Mouse (Mus musculus) forebrain, embryonic 10.5 days (tissue): ENCODE data around the gene Tomm7. TPM values are rescaled to one million over a fixed set of nuclear protein-coding genes. Genes with fewer than 3 reads are reported as not detected.
A peak's percentile ranks its signal among the peaks of the same experiment; 100 is the strongest.
"Not testable (repeated sequence)": the region's sequence is repeated elsewhere in the genome, so short reads cannot be mapped to it uniquely, and the experiment has no call there.

Source experiments
- DNase-seq: peaks from one replicate; pipeline ENCODE4 v3.0.0-alpha.2; 2017; ENCODE audit warnings: low spot score; ENCODE audit errors: extremely low spot score
- H3K27ac ChIP-seq: fragments of 300-500 bp; sonication (generic); 2 replicates; pipeline ENCODE4 v1.5.1; 2016; ENCODE audit warnings: mild to moderate bottlenecking
- H3K27me3 ChIP-seq: fragments of 300-500 bp; sonication (generic); 2 replicates; pipeline ENCODE4 v1.6.1; 2016; ENCODE audit warnings: mild to moderate bottlenecking; ENCODE audit not compliant: poor library complexity, severe bottlenecking
- H3K36me3 ChIP-seq: fragments of 300-500 bp; sonication (generic); replicated peaks from 2 replicates; pipeline ENCODE4 v1.6.1; 2016; ENCODE audit warnings: mild to moderate bottlenecking, moderate library complexity
- H3K4me1 ChIP-seq: fragments of 300-500 bp; sonication (generic); 2 replicates; pipeline ENCODE4 v1.6.1; 2016
- H3K4me3 ChIP-seq: fragments of 300-500 bp; sonication (generic); 2 replicates; pipeline ENCODE4 v1.5.1; 2016; ENCODE audit warnings: mild to moderate bottlenecking, moderate library complexity
- H3K9me3 ChIP-seq: fragments of 300-500 bp; sonication (generic); 2 replicates; pipeline ENCODE4 v1.6.1; 2016; ENCODE audit warnings: mild to moderate bottlenecking, moderate library complexity
- WGBS: fragments of 180-500 bp; shearing (Covaris S2); methylation state at CpG from one replicate; pipeline ENCODE4 v1.1.7; 2016; 5-methylcytosine and 5-hydroxymethylcytosine counted together
- polyA plus RNA-seq: library from polyadenylated mRNA; unstranded; fragments of >200 nt; fragmentation: Nextera tagmentation; extraction: Ambion mirVana; gene quantifications from 2 replicates; pipeline ENCODE4 v1.2.1, GENCODE M21; 2016

Gene Tomm7
- polyA plus RNA-seq, 1 experiment from 2014 or later = 143 TPM

DNA sequence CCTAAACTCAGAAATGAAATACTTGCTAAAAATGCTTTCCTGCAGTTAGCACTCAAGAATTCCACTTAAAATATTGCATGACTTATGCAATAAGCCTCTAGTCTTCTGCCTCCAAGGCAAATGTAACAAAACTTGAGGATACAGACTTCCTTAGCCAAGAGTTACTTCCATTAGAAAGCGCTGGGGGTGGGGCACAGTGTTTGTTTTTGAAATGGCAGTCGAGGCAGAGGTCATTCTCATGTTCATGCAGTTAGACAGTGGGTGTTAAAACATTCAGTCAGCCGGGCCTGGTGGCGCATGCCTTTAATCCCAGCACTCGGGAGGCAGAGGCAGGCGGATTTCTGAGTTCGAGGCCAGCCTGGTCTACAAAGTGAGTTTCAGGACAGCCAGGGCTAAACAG is 5.8 kb downstream of the Tomm7 start:
- no peaks in the 10 kb centered on the region for H3K9me3 ChIP-seq
- peaks cover 50% of the 10 kb centered on the region for H3K36me3 ChIP-seq
- WGBS = 92% methylated on average over 7 of the region's 7 CpGs
- H3K27ac ChIP-seq = no peak overlapping the region
- no peak for DNase-seq
- H3K27me3 ChIP-seq = no peaks in the 10 kb centered on the region
- H3K4me3 ChIP-seq = no peak overlapping the region
- peaks cover 11% of the 10 kb centered on the region for H3K4me1 ChIP-seq

DNA sequence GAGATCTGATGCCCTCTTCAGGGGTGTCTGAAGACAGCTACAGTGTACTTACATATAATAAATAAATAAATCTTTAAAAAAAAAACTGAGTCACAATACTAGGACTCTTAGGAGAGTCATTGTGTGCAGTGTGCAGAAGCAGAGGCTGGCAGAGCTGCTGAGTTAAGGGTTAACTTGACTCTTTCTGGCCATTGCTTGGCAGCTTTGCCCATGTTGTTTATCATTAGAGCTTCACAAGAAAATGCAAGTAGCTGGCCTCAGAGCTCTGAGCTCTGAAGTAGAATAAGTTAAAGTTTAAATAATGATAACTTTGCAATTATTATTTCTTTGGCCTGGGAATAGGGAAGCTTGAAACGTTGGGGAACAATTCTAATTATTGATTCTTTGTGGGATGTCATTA is 8.3 kb downstream of the Tomm7 start:
- not testable (repeated sequence) for H3K9me3 ChIP-seq, H3K4me3 ChIP-seq, DNase-seq, H3K4me1 ChIP-seq, H3K27ac ChIP-seq
- 81% methylated on average over 1 of the region's 1 CpGs for WGBS
- H3K36me3 ChIP-seq = peaks cover 33% of the 10 kb centered on the region
- peaks cover 21% of the 10 kb centered on the region for H3K27me3 ChIP-seq

- Histone ChIP-seq H3K4me1 (peaks cover 3% of the 10 kb centered on the region), H3K27ac (no peak overlapping the region), H3K9me3 (no peaks in the 10 kb centered on the region; the same call in 1 of the 2 replicates), H3K4me3 (peak overlapping the region; percentile 24; the same call in 1 of the 2 replicates), H3K36me3 (no peaks in the 10 kb centered on the region), H3K27me3 (peaks cover 38% of the 10 kb centered on the region)
- no peak for DNase-seq
- WGBS = 52% methylated on average over 58 of the region's 58 CpGs
Measured at GRCm38 (mm10) chr5:23830897-23831752, 12.8 kb downstream of the Tomm7 start.

DNA sequence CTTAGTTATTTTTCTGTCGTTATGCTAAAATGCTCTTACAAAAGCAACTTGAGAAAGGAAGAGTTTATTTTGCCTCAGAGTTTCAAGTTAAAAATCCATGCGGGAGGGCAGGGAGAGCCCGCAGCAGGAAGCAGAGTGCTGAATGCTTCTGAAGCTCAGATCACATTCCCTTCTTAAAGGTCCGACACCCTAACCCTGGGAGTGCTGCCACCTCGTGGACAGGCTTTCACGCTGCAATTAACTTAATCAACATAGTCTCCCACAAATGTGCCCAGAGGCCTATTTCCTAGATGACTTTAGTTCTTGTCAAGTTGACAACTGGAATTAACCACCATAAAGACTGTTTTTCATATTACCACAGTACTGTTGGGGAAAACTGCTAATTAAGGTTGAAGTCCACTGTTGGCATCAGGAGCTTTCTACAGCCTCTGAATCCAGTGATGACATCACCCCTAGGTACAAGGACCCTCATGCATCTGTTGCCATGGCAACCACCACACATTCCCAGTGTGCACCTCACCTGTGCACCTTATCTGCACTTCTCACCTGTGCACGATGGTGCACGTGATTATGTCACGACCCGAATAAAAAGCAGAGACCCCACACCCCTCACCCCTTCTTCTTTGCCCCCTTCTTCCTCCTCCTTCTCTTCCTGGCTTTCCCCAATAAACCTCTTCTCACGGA is 17.5 kb downstream of the Tomm7 start:
- H3K27me3 ChIP-seq = peaks cover 25% of the 10 kb centered on the region
- 40% methylated on average over 11 of the region's 11 CpGs for WGBS

GRCm38 (mm10) chr5:23824171-23824733 is 19.7 kb downstream of the Tomm7 start:
- Histone ChIP-seq H3K27ac (no peak overlapping the region), H3K4me3 (no peak overlapping the region), H3K4me1 (peaks cover 4% of the 10 kb centered on the region; the same call in 1 of the 2 replicates), H3K36me3 (peaks cover 12% of the 10 kb centered on the region), H3K27me3 (peaks cover 3% of the 10 kb centered on the region; the same call in 1 of the 2 replicates), H3K9me3 (no peaks in the 10 kb centered on the region)
- 83% methylated on average over 8 of the region's 8 CpGs for WGBS
- DNase-seq = no peak

More for the DNA sequence above, 17.5 kb downstream of the Tomm7 start:
- no peaks in the 10 kb centered on the region for H3K36me3 ChIP-seq
- H3K9me3 ChIP-seq = no peaks in the 10 kb centered on the region; the same call in 1 of the 2 replicates
- H3K4me1 ChIP-seq = peaks cover 7% of the 10 kb centered on the region
- peak; percentile 57 for DNase-seq
- H3K27ac ChIP-seq = no peak overlapping the region
- H3K4me3 ChIP-seq = no peak overlapping the region

GRCm38 (mm10) chr5:23822306-23822705 is 21.7 kb downstream of the Tomm7 start:
- H3K27ac ChIP-seq = no peak overlapping the region
- peaks cover 4% of the 10 kb centered on the region; the same call in 1 of the 2 replicates for H3K4me1 ChIP-seq
- no peak for DNase-seq
- H3K27me3 ChIP-seq = no peaks in the 10 kb centered on the region
- H3K9me3 ChIP-seq = no peaks in the 10 kb centered on the region
- 78% methylated on average over 11 of the region's 11 CpGs for WGBS
- H3K36me3 ChIP-seq = peaks cover 30% of the 10 kb centered on the region
- no peak overlapping the region for H3K4me3 ChIP-seq

DNA sequence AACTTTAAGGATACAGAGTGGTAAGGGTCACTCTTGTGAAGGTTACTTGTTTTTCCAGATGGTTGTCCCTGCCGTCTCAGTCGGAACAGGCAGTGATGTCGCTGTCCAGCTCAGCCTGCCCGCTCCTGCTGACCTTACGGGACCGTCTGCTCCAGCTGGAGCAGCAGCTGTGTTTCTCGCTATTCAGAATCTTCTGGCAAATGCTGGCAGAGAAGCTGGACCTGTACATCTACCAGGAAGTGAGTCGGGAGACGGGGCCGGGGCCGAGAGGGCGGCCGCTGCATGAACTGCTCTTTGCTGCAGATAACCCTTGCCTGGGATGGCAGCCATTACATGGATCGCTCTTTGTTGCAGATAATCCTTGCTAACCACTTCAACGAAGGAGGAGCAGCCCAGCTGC is 27.3 kb downstream of the Tomm7 start:
- Histone ChIP-seq H3K36me3 (peaks cover 83% of the 10 kb centered on the region), H3K27ac (no peak overlapping the region), H3K4me1 (no peaks in the 10 kb centered on the region), H3K27me3 (no peaks in the 10 kb centered on the region), H3K9me3 (peaks cover 16% of the 10 kb centered on the region), H3K4me3 (no peak overlapping the region)
- no peak for DNase-seq
- 95% methylated on average over 15 of the region's 15 CpGs for WGBS

- Histone ChIP-seq H3K4me1 (no peaks in the 10 kb centered on the region), H3K9me3 (peaks cover 16% of the 10 kb centered on the region), H3K27me3 (no peaks in the 10 kb centered on the region), H3K4me3 (no peak overlapping the region), H3K36me3 (peaks cover 96% of the 10 kb centered on the region), H3K27ac (no peak overlapping the region)
- 72% methylated on average over 5 of the region's 5 CpGs for WGBS
- DNase-seq = no peak
Measured at GRCm38 (mm10) chr5:23814841-23815240, 29.1 kb downstream of the Tomm7 start.

- Histone ChIP-seq H3K4me1 (peaks cover 10% of the 10 kb centered on the region), H3K27me3 (no peaks in the 10 kb centered on the region), H3K36me3 (peaks cover 48% of the 10 kb centered on the region), H3K27ac (no peak overlapping the region), H3K9me3 (no peaks in the 10 kb centered on the region), H3K4me3 (no peak overlapping the region)
- 95% methylated on average over 2 of the region's 2 CpGs for WGBS
- no peak for DNase-seq
Measured at GRCm38 (mm10) chr5:23792726-23793125, 51.2 kb downstream of the Tomm7 start.

- Histone ChIP-seq H3K9me3 (no peaks in the 10 kb centered on the region), H3K4me3 (no peak overlapping the region), H3K4me1 (peaks cover 14% of the 10 kb centered on the region), H3K27me3 (no peaks in the 10 kb centered on the region), H3K27ac (no peak overlapping the region), H3K36me3 (peaks cover 22% of the 10 kb centered on the region)
- DNase-seq = no peak
- 87% methylated on average over 4 of the region's 4 CpGs for WGBS
Measured at GRCm38 (mm10) chr5:23789078-23789612, 54.8 kb downstream of the Tomm7 start.
